Mouse (Mus musculus) midbrain, embryonic 14.5 days (tissue): ENCODE data around the gene Adamts9. TPM values are rescaled to one million over a fixed set of nuclear protein-coding genes. Genes with fewer than 3 reads are reported as not detected.
A peak's percentile ranks its signal among the peaks of the same experiment; 100 is the strongest.

Experiments
- ATAC-seq: fragments of 200-750 bp; cut with Nextera tagmentation; 2 replicates; pipeline ENCODE4 v1.8.0; 2017; ENCODE audit warnings: moderate number of reproducible peaks, moderate library complexity; ENCODE audit not compliant: low FRiP score, low TSS enrichment
- DNase-seq: peaks from one replicate; pipeline ENCODE4 v3.0.0-alpha.2; 2015
- H3K27ac ChIP-seq: fragments of 300-500 bp; sonication (generic); replicated peaks from 2 replicates; pipeline ENCODE4 v1.5.1; 2014; ENCODE audit warnings: mild to moderate bottlenecking, low read depth, low read length, moderate library complexity
- H3K27me3 ChIP-seq: fragments of 300-500 bp; sonication (generic); 2 replicates; pipeline ENCODE4 v1.6.1; 2014; ENCODE audit warnings: low read length, control low read depth, mixed read lengths; ENCODE audit not compliant: control insufficient read depth, insufficient read depth
- H3K36me3 ChIP-seq: fragments of 300-500 bp; sonication (generic); 2 replicates; pipeline ENCODE4 v1.6.1; 2014; ENCODE audit warnings: low read length, control low read depth; ENCODE audit not compliant: control insufficient read depth, insufficient read depth
- H3K4me1 ChIP-seq: fragments of 300-500 bp; sonication (generic); 2 replicates; pipeline ENCODE4 v1.6.1; 2014; ENCODE audit warnings: mild to moderate bottlenecking, antibody characterized with exemption, low read length, control low read depth; ENCODE audit not compliant: control insufficient read depth, insufficient read depth
- H3K4me2 ChIP-seq: fragments of 300-500 bp; sonication (generic); 2 replicates; pipeline ENCODE4 v1.6.1; 2014; ENCODE audit warnings: mild to moderate bottlenecking, low read length, moderate library complexity
- H3K4me3 ChIP-seq: fragments of 300-500 bp; sonication (generic); replicated peaks from 2 replicates; pipeline ENCODE4 v1.5.1; 2014; ENCODE audit warnings: low read depth, low read length
- H3K9ac ChIP-seq: fragments of 300-500 bp; sonication (generic); replicated peaks from 2 replicates; pipeline ENCODE4 v1.6.1; 2014; ENCODE audit warnings: mild to moderate bottlenecking, low read length, moderate library complexity
- H3K9me3 ChIP-seq: fragments of 300-500 bp; sonication (generic); 2 replicates; pipeline ENCODE4 v1.6.1; 2016; ENCODE audit warnings: low read length, control low read depth, mixed read lengths; ENCODE audit not compliant: control insufficient read depth
- WGBS: fragments of 180-500 bp; shearing (Covaris S2); extraction: QIAGEN DNeasy Blood & Tissue Kit; methylation state at CpG from one replicate; pipeline ENCODE4 v1.1.7; 2014; 5-methylcytosine and 5-hydroxymethylcytosine counted together
- polyA plus RNA-seq: library from polyadenylated mRNA; unstranded; fragments of >200 nt; fragmentation: Nextera tagmentation; extraction: Ambion mirVana; gene quantifications from 2 replicates; pipeline ENCODE4 v1.2.1, GENCODE M21; 2014

The Adamts9 gene
- polyA plus RNA-seq, 1 experiment from 2014 or later = 1.2 TPM

DNA sequence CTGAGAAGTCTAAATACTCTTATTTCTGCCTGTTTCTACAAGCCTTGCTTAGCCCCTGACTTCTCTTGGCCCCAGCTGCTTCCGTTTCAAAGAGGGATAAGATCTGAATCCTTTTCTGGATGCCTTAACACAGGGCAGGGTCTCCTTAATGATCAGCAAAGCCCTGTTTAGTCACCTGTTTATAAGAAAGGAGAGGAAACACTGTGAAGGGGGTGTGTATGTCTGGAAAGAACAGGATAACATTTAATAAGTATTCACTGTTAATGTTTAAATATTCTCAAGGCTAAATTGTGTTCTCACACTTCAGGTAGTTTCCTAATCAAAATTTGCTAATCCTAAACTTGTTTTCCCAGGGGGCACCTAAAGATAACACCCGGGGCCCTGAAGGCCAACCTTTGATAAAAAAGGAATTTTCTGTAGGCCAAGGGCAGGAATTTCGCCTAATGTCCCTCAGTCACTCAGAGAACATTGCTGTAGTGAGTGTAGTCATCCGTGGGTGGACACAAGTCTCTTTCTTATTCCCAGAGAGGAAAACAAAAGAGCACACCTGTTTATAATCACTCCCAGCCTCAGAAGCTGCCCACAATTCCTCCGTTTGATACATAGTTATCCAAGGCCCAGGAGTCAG lies 82.9 kb downstream of the Adamts9 start:
- Histone ChIP-seq H3K4me1 (no peaks in the 10 kb centered on the region), H3K27ac (no peak overlapping the region), H3K9ac (no peak overlapping the region), H3K4me2 (no peak overlapping the region), H3K9me3 (no peaks in the 10 kb centered on the region), H3K36me3 (no peaks in the 10 kb centered on the region), H3K27me3 (no peaks in the 10 kb centered on the region), H3K4me3 (no peak overlapping the region)
- no peak for DNase-seq
- 83% methylated on average over 5 of the region's 5 CpGs for WGBS
- ATAC-seq = no peak

- H3K27me3 ChIP-seq = no peaks in the 10 kb centered on the region
- H3K4me1 ChIP-seq = no peaks in the 10 kb centered on the region
- DNase-seq = no peak
- no peaks in the 10 kb centered on the region for H3K9me3 ChIP-seq
- 75% methylated on average over 12 of the region's 12 CpGs for WGBS
- H3K9ac ChIP-seq = no peak overlapping the region
- no peak overlapping the region for H3K27ac ChIP-seq
- H3K4me3 ChIP-seq = no peak overlapping the region
- no peaks in the 10 kb centered on the region for H3K36me3 ChIP-seq
- H3K4me2 ChIP-seq = no peak overlapping the region
- no peak for ATAC-seq
These were observed 84.4 kb downstream of the Adamts9 start for GRCm38 (mm10) chr6:92858721-92859510.

GRCm38 (mm10) chr6:92857761-92858160 lies 85.5 kb downstream of the Adamts9 start:
- ATAC-seq = no peak
- Histone ChIP-seq H3K4me3 (no peak overlapping the region), H3K4me1 (no peaks in the 10 kb centered on the region), H3K36me3 (no peaks in the 10 kb centered on the region), H3K9ac (no peak overlapping the region), H3K27ac (no peak overlapping the region), H3K9me3 (no peaks in the 10 kb centered on the region), H3K4me2 (no peak overlapping the region), H3K27me3 (no peaks in the 10 kb centered on the region)
- no peak for DNase-seq
- 95% methylated on average over 13 of the region's 13 CpGs for WGBS

DNA sequence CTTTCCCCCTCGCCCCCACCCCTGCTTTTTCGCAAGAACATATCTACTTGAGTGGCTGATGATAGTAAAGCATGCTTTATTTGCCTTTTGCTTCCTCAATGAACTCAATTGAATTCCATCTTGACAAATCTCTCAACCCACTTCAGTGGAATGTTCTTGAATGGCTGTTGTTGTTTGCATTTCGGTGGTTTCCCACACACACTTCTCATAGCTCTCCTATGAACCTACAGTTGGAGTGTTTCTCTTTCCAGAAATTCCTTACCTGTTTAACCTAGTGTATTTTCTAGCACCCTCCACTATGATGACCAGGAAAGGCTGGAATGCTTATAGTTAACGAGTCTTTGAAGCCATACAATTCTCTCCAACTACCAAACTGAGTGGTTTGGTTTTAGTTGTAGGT lies 88.4 kb downstream of the Adamts9 start:
- no peaks in the 10 kb centered on the region for H3K27me3 ChIP-seq
- no peaks in the 10 kb centered on the region for H3K9me3 ChIP-seq
- H3K4me3 ChIP-seq = no peak overlapping the region
- H3K4me2 ChIP-seq = no peak overlapping the region
- H3K36me3 ChIP-seq = no peaks in the 10 kb centered on the region
- ATAC-seq (no peak), DNase-seq (no peak)
- no peak overlapping the region for H3K9ac ChIP-seq
- H3K4me1 ChIP-seq = peaks cover 8% of the 10 kb centered on the region; the same call in 1 of the 2 replicates
- no peak overlapping the region for H3K27ac ChIP-seq
- 93% methylated on average over 4 of the region's 4 CpGs for WGBS

DNA sequence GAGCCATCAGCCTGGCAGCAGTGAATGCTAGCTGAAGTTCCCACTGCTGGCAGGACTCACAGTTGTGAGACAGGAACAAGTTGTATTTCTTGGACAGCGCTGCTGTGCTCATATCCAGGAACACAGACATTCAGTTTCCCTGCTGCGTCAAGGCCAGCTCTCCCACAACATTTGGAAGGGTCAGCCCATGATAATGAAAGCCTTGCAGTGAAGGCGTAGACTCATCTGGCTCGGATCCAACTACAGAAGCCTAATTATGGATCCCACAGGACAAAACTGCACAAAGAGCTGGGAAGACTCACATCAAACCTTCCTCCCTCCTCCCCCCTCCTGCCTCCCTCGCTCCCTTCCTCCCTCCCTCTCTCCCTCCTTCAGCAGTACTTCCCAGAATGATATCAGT lies 93.0 kb downstream of the Adamts9 start:
- peak; percentile 34; the same call in 1 of the 2 replicates for ATAC-seq
- H3K4me2 ChIP-seq = no peak overlapping the region
- DNase-seq = peak; percentile 85
- peaks cover 8% of the 10 kb centered on the region; the same call in 1 of the 2 replicates for H3K4me1 ChIP-seq
- H3K9me3 ChIP-seq = no peaks in the 10 kb centered on the region
- WGBS = 29% methylated on average over 5 of the region's 5 CpGs
- H3K9ac ChIP-seq = no peak overlapping the region
- H3K36me3 ChIP-seq = no peaks in the 10 kb centered on the region
- no peak overlapping the region for H3K4me3 ChIP-seq
- 0 out of 2 replicates have a peak overlapping the region, but pooled peaks have one; percentile 37 for H3K27ac ChIP-seq
- H3K27me3 ChIP-seq = no peaks in the 10 kb centered on the region

DNA sequence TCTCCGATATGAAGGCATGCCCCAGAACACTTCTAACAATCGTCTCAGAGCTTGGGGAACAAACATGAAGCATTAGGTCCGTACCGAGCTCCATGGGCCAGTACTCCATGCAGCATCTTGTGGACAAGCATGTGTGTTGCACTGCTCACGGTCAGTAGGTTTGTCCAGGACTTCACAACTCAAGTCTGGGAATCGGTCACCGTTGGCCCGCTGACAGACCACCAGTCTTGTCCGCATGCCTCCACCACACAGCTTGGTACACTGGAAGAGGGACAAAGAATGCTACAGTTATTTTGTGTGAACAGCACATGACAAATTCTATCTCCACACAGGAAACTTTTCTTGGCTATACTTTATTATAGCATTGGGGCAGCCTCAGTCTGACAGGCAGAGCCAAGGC lies 94.1 kb downstream of the Adamts9 start:
- WGBS = 96% methylated on average over 9 of the region's 9 CpGs
- Histone ChIP-seq H3K36me3 (no peaks in the 10 kb centered on the region), H3K27ac (no peak overlapping the region), H3K9ac (no peak overlapping the region), H3K4me3 (no peak overlapping the region), H3K4me1 (peaks cover 8% of the 10 kb centered on the region; the same call in 1 of the 2 replicates), H3K27me3 (no peaks in the 10 kb centered on the region), H3K9me3 (no peaks in the 10 kb centered on the region), H3K4me2 (no peak overlapping the region)
- no peak for DNase-seq
- no peak for ATAC-seq

- no peak for DNase-seq
- Histone ChIP-seq H3K4me2 (no peak overlapping the region), H3K27ac (no peak overlapping the region), H3K36me3 (no peaks in the 10 kb centered on the region), H3K9ac (no peak overlapping the region), H3K4me1 (peaks cover 8% of the 10 kb centered on the region; the same call in 1 of the 2 replicates), H3K9me3 (no peaks in the 10 kb centered on the region), H3K27me3 (no peaks in the 10 kb centered on the region), H3K4me3 (no peak overlapping the region)
- WGBS = 46% methylated on average over 4 of the region's 4 CpGs
- no peak for ATAC-seq
These were observed 96.7 kb downstream of the Adamts9 start for GRCm38 (mm10) chr6:92846614-92847013.

DNA sequence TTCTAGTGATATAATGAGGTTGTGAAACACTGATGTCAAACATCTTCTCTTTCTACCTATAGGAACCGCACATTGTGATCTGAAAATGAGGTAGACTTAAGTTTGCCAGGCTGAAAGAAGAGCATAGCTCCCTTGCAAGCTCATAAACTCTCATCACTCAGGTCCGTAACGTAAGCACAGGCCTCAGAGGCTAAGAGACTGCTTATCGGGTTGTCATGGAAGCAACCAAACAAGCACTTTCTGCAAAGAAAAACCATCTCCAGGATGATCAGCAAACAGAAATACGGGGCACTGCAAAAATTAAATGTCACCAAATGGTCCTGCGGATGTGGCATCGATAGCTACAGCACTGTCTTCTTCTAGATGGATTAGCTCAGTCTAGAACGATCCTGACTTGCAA lies 97.4 kb downstream of the Adamts9 start:
- no peaks in the 10 kb centered on the region for H3K36me3 ChIP-seq
- H3K4me2 ChIP-seq = no peak overlapping the region
- no peaks in the 10 kb centered on the region for H3K9me3 ChIP-seq
- 91% methylated on average over 8 of the region's 8 CpGs for WGBS
- H3K4me1 ChIP-seq = peaks cover 8% of the 10 kb centered on the region; the same call in 1 of the 2 replicates
- no peak for DNase-seq
- ATAC-seq = no peak
- H3K27me3 ChIP-seq = no peaks in the 10 kb centered on the region
- no peak overlapping the region for H3K27ac ChIP-seq
- H3K9ac ChIP-seq = no peak overlapping the region
- no peak overlapping the region for H3K4me3 ChIP-seq

DNA sequence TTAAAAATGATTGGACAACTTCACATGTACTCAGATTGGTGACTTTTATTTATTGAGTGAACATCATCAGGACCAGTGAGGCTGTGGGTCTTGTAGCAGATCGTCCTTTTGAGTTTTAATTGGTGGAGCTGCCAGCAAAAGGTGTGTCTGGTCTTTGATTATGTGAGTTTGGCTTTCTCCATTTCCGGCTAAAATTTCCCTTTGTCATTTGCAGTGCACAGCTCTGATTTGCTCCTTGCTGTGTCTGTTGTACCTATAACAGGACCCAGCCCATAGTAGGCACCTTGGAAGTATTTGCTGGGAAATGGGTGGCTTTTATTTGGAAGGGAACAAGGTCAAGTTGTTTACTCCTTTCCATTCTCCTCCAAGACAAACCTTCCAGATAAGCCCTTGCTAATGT lies 99.8 kb downstream of the Adamts9 start:
- 87% methylated on average over 2 of the region's 2 CpGs for WGBS

More for the DNA sequence above, 99.8 kb downstream of the Adamts9 start:
- H3K36me3 ChIP-seq = no peaks in the 10 kb centered on the region
- ATAC-seq = no peak
- no peaks in the 10 kb centered on the region for H3K27me3 ChIP-seq
- DNase-seq = no peak
- no peaks in the 10 kb centered on the region for H3K9me3 ChIP-seq
- H3K9ac ChIP-seq = no peak overlapping the region
- no peaks in the 10 kb centered on the region for H3K4me1 ChIP-seq
- H3K4me2 ChIP-seq = no peak overlapping the region
- no peak overlapping the region for H3K27ac ChIP-seq
- no peak overlapping the region for H3K4me3 ChIP-seq
